Mouse (Mus musculus): ENCODE measurements around the gene Evl. TPM values are rescaled to one million over a fixed set of nuclear protein-coding genes. Genes with fewer than 3 reads are reported as not detected.
"Not testable (repeated sequence)": the region's sequence is repeated elsewhere in the genome, so short reads cannot be mapped to it uniquely, and the experiment has no call there.

Gene Evl
- polyA plus RNA-seq, 1 experiment from 2014 or later: 232 TPM

GRCm38 (mm10) chr12:108706129-108706528 is 151.6 kb downstream of the Evl start:
- no peak overlapping the region for H3K9ac ChIP-seq (ENCODE audit: low read length)
- 46% methylated on average over 7 of the region's 7 CpGs for WGBS
- DNase-seq (ENCODE audit: low spot score): peak; percentile 55
- H3K36me3 ChIP-seq (ENCODE audit: control insufficient read depth, insufficient read depth, low read length): no peaks in the 10 kb centered on the region
- no peak for ATAC-seq
- no peak overlapping the region for H3K27ac ChIP-seq (ENCODE audit: low read depth, low read length)
- no peak overlapping the region for H3K4me3 ChIP-seq (ENCODE audit: low read depth, low read length)
- H3K4me1 ChIP-seq (ENCODE audit: control insufficient read depth, insufficient read depth, low read length): no peaks in the 10 kb centered on the region
- no peaks in the 10 kb centered on the region for H3K9me3 ChIP-seq (replicated peaks; ENCODE audit: control insufficient read depth, low read length)
- peaks cover 16% of the 10 kb centered on the region for H3K27me3 ChIP-seq (replicated peaks; ENCODE audit: control insufficient read depth, insufficient read depth, low read length)
- H3K4me2 ChIP-seq (ENCODE audit: low read length): no peak overlapping the region

GRCm38 (mm10) chr12:108709386-108709785 is 154.9 kb downstream of the Evl start:
- DNase-seq (ENCODE audit: low spot score) (no peak), ATAC-seq (no peak)
- 80% methylated on average over 6 of the region's 6 CpGs for whole genome bisulfite sequencing
- Histone ChIP-seq H3K4me1 (ENCODE audit: control insufficient read depth, insufficient read depth, low read length) (no peaks in the 10 kb centered on the region), H3K4me3 (ENCODE audit: low read depth, low read length) (no peak overlapping the region), H3K9ac (ENCODE audit: low read length) (no peak overlapping the region), H3K4me2 (ENCODE audit: low read length) (no peak overlapping the region), H3K27ac (ENCODE audit: low read depth, low read length) (no peak overlapping the region), H3K9me3 (replicated peaks; ENCODE audit: control insufficient read depth, low read length) (no peaks in the 10 kb centered on the region), H3K36me3 (ENCODE audit: control insufficient read depth, insufficient read depth, low read length) (no peaks in the 10 kb centered on the region), H3K27me3 (replicated peaks; ENCODE audit: control insufficient read depth, insufficient read depth, low read length) (no peaks in the 10 kb centered on the region)

- no peaks in the 10 kb centered on the region for H3K36me3 ChIP-seq (ENCODE audit: control insufficient read depth, insufficient read depth, low read length)
- no peaks in the 10 kb centered on the region for H3K9me3 ChIP-seq (replicated peaks; ENCODE audit: control insufficient read depth, low read length)
- no peak overlapping the region for H3K27ac ChIP-seq (ENCODE audit: low read depth, low read length)
- H3K27me3 ChIP-seq (replicated peaks; ENCODE audit: control insufficient read depth, insufficient read depth, low read length): no peaks in the 10 kb centered on the region
- H3K9ac ChIP-seq (ENCODE audit: low read length): no peak overlapping the region
- 87% methylated on average over 6 of the region's 6 CpGs for WGBS
- no peak overlapping the region for H3K4me2 ChIP-seq (ENCODE audit: low read length)
- no peak for ATAC-seq
- DNase-seq (ENCODE audit: low spot score): no peak
- no peaks in the 10 kb centered on the region for H3K4me1 ChIP-seq (ENCODE audit: control insufficient read depth, insufficient read depth, low read length)
- H3K4me3 ChIP-seq (ENCODE audit: low read depth, low read length): no peak overlapping the region
Measured at GRCm38 (mm10) chr12:108709964-108710765, 155.6 kb downstream of the Evl start.

GRCm38 (mm10) chr12:108710861-108711615 is 156.5 kb downstream of the Evl start:
- ATAC-seq (no peak), DNase-seq (ENCODE audit: low spot score) (no peak)
- H3K4me3 ChIP-seq (ENCODE audit: low read depth, low read length): no peak overlapping the region
- no peaks in the 10 kb centered on the region for H3K36me3 ChIP-seq (ENCODE audit: control insufficient read depth, insufficient read depth, low read length)
- 86% methylated on average over 9 of the region's 9 CpGs for WGBS
- no peaks in the 10 kb centered on the region for H3K4me1 ChIP-seq (ENCODE audit: control insufficient read depth, insufficient read depth, low read length)
- H3K9ac ChIP-seq (ENCODE audit: low read length): no peak overlapping the region
- H3K9me3 ChIP-seq (replicated peaks; ENCODE audit: control insufficient read depth, low read length): no peaks in the 10 kb centered on the region
- H3K27me3 ChIP-seq (replicated peaks; ENCODE audit: control insufficient read depth, insufficient read depth, low read length): no peaks in the 10 kb centered on the region
- no peak overlapping the region for H3K4me2 ChIP-seq (ENCODE audit: low read length)
- no peak overlapping the region for H3K27ac ChIP-seq (ENCODE audit: low read depth, low read length)

- ATAC-seq (no peak), DNase-seq (ENCODE audit: low spot score) (no peak)
- 84% methylated on average over 4 of the region's 4 CpGs for WGBS
- Histone ChIP-seq H3K9me3 (replicated peaks; ENCODE audit: control insufficient read depth, low read length) (no peaks in the 10 kb centered on the region), H3K27me3 (replicated peaks; ENCODE audit: control insufficient read depth, insufficient read depth, low read length) (no peaks in the 10 kb centered on the region), H3K4me1 (ENCODE audit: control insufficient read depth, insufficient read depth, low read length) (no peaks in the 10 kb centered on the region), H3K4me3 (ENCODE audit: low read depth, low read length) (no peak overlapping the region), H3K27ac (ENCODE audit: low read depth, low read length) (no peak overlapping the region), H3K9ac (ENCODE audit: low read length) (no peak overlapping the region), H3K4me2 (ENCODE audit: low read length) (no peak overlapping the region), H3K36me3 (ENCODE audit: control insufficient read depth, insufficient read depth, low read length) (no peaks in the 10 kb centered on the region)
Measured at GRCm38 (mm10) chr12:108712481-108712880, 158.0 kb downstream of the Evl start.

- H3K9ac ChIP-seq (ENCODE audit: low read length); H3K9me3 ChIP-seq (replicated peaks; ENCODE audit: control insufficient read depth, low read length); DNase-seq (ENCODE audit: low spot score); H3K36me3 ChIP-seq (ENCODE audit: control insufficient read depth, insufficient read depth, low read length); H3K27ac ChIP-seq (ENCODE audit: low read depth, low read length); ATAC-seq; H3K4me2 ChIP-seq (ENCODE audit: low read length); H3K27me3 ChIP-seq (replicated peaks; ENCODE audit: control insufficient read depth, insufficient read depth, low read length); H3K4me1 ChIP-seq (ENCODE audit: control insufficient read depth, insufficient read depth, low read length); H3K4me3 ChIP-seq (ENCODE audit: low read depth, low read length): not testable (repeated sequence)
- WGBS: 94% methylated on average over 14 of the region's 14 CpGs
Measured at GRCm38 (mm10) chr12:108713972-108714371, 159.5 kb downstream of the Evl start.

GRCm38 (mm10) chr12:108715854-108716253 is 161.3 kb downstream of the Evl start:
- no peak overlapping the region for H3K4me2 ChIP-seq (ENCODE audit: low read length)
- no peaks in the 10 kb centered on the region for H3K9me3 ChIP-seq (replicated peaks; ENCODE audit: control insufficient read depth, low read length)
- WGBS: 86% methylated on average over 5 of the region's 5 CpGs
- no peak overlapping the region for H3K4me3 ChIP-seq (ENCODE audit: low read depth, low read length)
- no peak overlapping the region for H3K27ac ChIP-seq (ENCODE audit: low read depth, low read length)
- H3K4me1 ChIP-seq (ENCODE audit: control insufficient read depth, insufficient read depth, low read length): no peaks in the 10 kb centered on the region
- no peak overlapping the region for H3K9ac ChIP-seq (ENCODE audit: low read length)
- no peaks in the 10 kb centered on the region for H3K36me3 ChIP-seq (ENCODE audit: control insufficient read depth, insufficient read depth, low read length)
- H3K27me3 ChIP-seq (replicated peaks; ENCODE audit: control insufficient read depth, insufficient read depth, low read length): no peaks in the 10 kb centered on the region
- ATAC-seq (no peak), DNase-seq (ENCODE audit: low spot score) (no peak)

- no peak overlapping the region for H3K9ac ChIP-seq (ENCODE audit: low read length)
- ATAC-seq: no peak
- H3K36me3 ChIP-seq (ENCODE audit: control insufficient read depth, insufficient read depth, low read length): no peaks in the 10 kb centered on the region
- no peaks in the 10 kb centered on the region for H3K4me1 ChIP-seq (ENCODE audit: control insufficient read depth, insufficient read depth, low read length)
- H3K27ac ChIP-seq (ENCODE audit: low read depth, low read length): no peak overlapping the region
- DNase-seq (ENCODE audit: low spot score): no peak
- H3K9me3 ChIP-seq (replicated peaks; ENCODE audit: control insufficient read depth, low read length): no peaks in the 10 kb centered on the region
- no peaks in the 10 kb centered on the region for H3K27me3 ChIP-seq (replicated peaks; ENCODE audit: control insufficient read depth, insufficient read depth, low read length)
- H3K4me3 ChIP-seq (ENCODE audit: low read depth, low read length): no peak overlapping the region
- WGBS: 85% methylated on average over 3 of the region's 3 CpGs
- no peak overlapping the region for H3K4me2 ChIP-seq (ENCODE audit: low read length)
Measured at GRCm38 (mm10) chr12:108718485-108718884, 164.0 kb downstream of the Evl start.

- DNase-seq (ENCODE audit: low spot score) (no peak), ATAC-seq (no peak)
- H3K9ac ChIP-seq (ENCODE audit: low read length): no peak overlapping the region
- no peaks in the 10 kb centered on the region for H3K27me3 ChIP-seq (replicated peaks; ENCODE audit: control insufficient read depth, insufficient read depth, low read length)
- H3K4me1 ChIP-seq (ENCODE audit: control insufficient read depth, insufficient read depth, low read length): no peaks in the 10 kb centered on the region
- no peak overlapping the region for H3K4me2 ChIP-seq (ENCODE audit: low read length)
- H3K4me3 ChIP-seq (ENCODE audit: low read depth, low read length): no peak overlapping the region
- no peaks in the 10 kb centered on the region for H3K36me3 ChIP-seq (ENCODE audit: control insufficient read depth, insufficient read depth, low read length)
- no peaks in the 10 kb centered on the region for H3K9me3 ChIP-seq (replicated peaks; ENCODE audit: control insufficient read depth, low read length)
- 95% methylated on average over 4 of the region's 4 CpGs for WGBS
- H3K27ac ChIP-seq (ENCODE audit: low read depth, low read length): no peak overlapping the region
Measured at GRCm38 (mm10) chr12:108722464-108722863, 167.9 kb downstream of the Evl start.
